Mouse (Mus musculus) CH12.LX (cell line): ENCODE measurements at regions not wholly inside any gene's neighbourhood (a gene's known extent, or its start where the extent isn't known, plus 50 kb on each side); places are given as distances from the start of the nearest gene placed in this dataset.

Experiments
- DNase-seq: peaks from one replicate; pipeline ENCODE4 v3.0.0-alpha.2; 2013; ENCODE audit errors: extremely low read depth
- H3K27ac ChIP-seq: 2 replicates; pipeline ENCODE4 v1.5.1; 2012; ENCODE audit warnings: low read depth, mild to moderate bottlenecking, control low read depth, moderate library complexity; ENCODE audit not compliant: insufficient read depth
- H3K27me3 ChIP-seq: replicated peaks from 2 replicates; pipeline ENCODE3; 2012; ENCODE audit warnings: inconsistent platforms
- H3K36me3 ChIP-seq, 2 experiments: replicated peaks in 1 of 2; 2 replicates each; pipeline versions ENCODE3 to v1.6.1; 2012; ENCODE audit warnings: inconsistent platforms in 1 of 2, low read length in 1 of 2, mild to moderate bottlenecking in 1 of 2, mixed read lengths in 1 of 2, moderate library complexity in 1 of 2; ENCODE audit not compliant: control insufficient read depth in 1 of 2, insufficient read depth in 1 of 2
- H3K4me1 ChIP-seq, 2 experiments: 2 replicates each; pipeline ENCODE4 v1.6.1; 2012; ENCODE audit warnings: inconsistent platforms in 1 of 2, moderate library complexity in 1 of 2; ENCODE audit not compliant: insufficient read depth in 2 of 2, control insufficient read depth in 1 of 2
- H3K4me2 ChIP-seq: 2 replicates; pipeline ENCODE4 v1.6.1; 2012; ENCODE audit warnings: low read depth, mild to moderate bottlenecking, control low read depth; ENCODE audit not compliant: poor library complexity, insufficient read depth, severe bottlenecking
- H3K4me3 ChIP-seq, 3 experiments: fragments of 150-350 bp in 1 of 3; sonication (generic) in 1 of 3; replicated peaks in 1 of 3; 2 replicates each; pipeline versions ENCODE3 to v1.5.1; 2011 to 2012; ENCODE audit warnings: low read depth in 2 of 3, low read length in 2 of 3, mild to moderate bottlenecking in 2 of 3, moderate library complexity in 2 of 3, control low read depth in 1 of 3, improper control_type of control experiment in 1 of 3, inconsistent platforms in 1 of 3, mixed read lengths in 1 of 3; ENCODE audit not compliant: poor library complexity in 1 of 3
- H3K79me2 ChIP-seq: replicated peaks from 2 replicates; pipeline ENCODE4 v1.6.1; 2012; ENCODE audit warnings: mild to moderate bottlenecking, moderate library complexity; ENCODE audit not compliant: control insufficient read depth, poor library complexity, insufficient read depth, severe bottlenecking; ENCODE audit errors: extremely low read depth
- H3K9ac ChIP-seq: 2 replicates; pipeline ENCODE4 v1.6.1; 2012; ENCODE audit warnings: low read depth, mild to moderate bottlenecking, control low read depth, moderate library complexity; ENCODE audit not compliant: insufficient read depth
- H3K9me3 ChIP-seq: replicated peaks from 2 replicates; pipeline ENCODE3; 2012; ENCODE audit warnings: low read length, inconsistent platforms, mixed read lengths
- CHD1 ChIP-seq: IDR thresholded peaks from 2 replicates; pipeline ENCODE4 v1.6.1; 2012; ENCODE audit warnings: low read depth, low read length, improper control_type of control experiment, inconsistent platforms
- CTCF ChIP-seq, 2 experiments: IDR thresholded peaks in 1 of 2; conservative IDR thresholded peaks in 1 of 2; 2 replicates each; pipeline ENCODE4 v1.5.1; 2011 to 2012; ENCODE audit warnings: low read depth in 2 of 2, low read length in 2 of 2, improper control_type of control experiment in 1 of 2, inconsistent platforms in 1 of 2, mild to moderate bottlenecking in 1 of 2, moderate library complexity in 1 of 2
- EP300 ChIP-seq: IDR thresholded peaks from 2 replicates; pipeline ENCODE4 v1.6.1; 2011; ENCODE audit warnings: low read length, improper control_type of control experiment
- ETS1 ChIP-seq: conservative IDR thresholded peaks from 2 replicates; pipeline ENCODE4 v1.6.1; 2012; ENCODE audit warnings: low read depth, mild to moderate bottlenecking, inconsistent platforms, low read length, improper control_type of control experiment, moderate library complexity
- GABPA ChIP-seq: IDR thresholded peaks from 2 replicates; pipeline ENCODE4 v1.6.1; 2012; ENCODE audit warnings: low read depth, low read length, improper control_type of control experiment, inconsistent platforms; ENCODE audit not compliant: insufficient replicate concordance
- HCFC1 ChIP-seq: IDR thresholded peaks from 2 replicates; pipeline ENCODE4 v1.6.1; 2012; ENCODE audit warnings: low read depth, mild to moderate bottlenecking, inconsistent platforms, low read length, improper control_type of control experiment
- JUN ChIP-seq: IDR thresholded peaks from 2 replicates; pipeline ENCODE4 v1.6.1; 2011; ENCODE audit warnings: low read depth, mild to moderate bottlenecking, low read length, improper control_type of control experiment, moderate library complexity; ENCODE audit not compliant: insufficient read depth
- JUND ChIP-seq: conservative IDR thresholded peaks from 2 replicates; pipeline ENCODE4 v1.6.1; 2011; ENCODE audit warnings: low read depth, low read length, improper control_type of control experiment
- KAT2A ChIP-seq: IDR thresholded peaks from 2 replicates; pipeline ENCODE4 v1.6.1; 2012; ENCODE audit warnings: low read length, improper control_type of control experiment, inconsistent platforms; ENCODE audit not compliant: insufficient replicate concordance
- MAFK ChIP-seq: IDR thresholded peaks from 2 replicates; pipeline ENCODE4 v1.6.1; 2011; ENCODE audit warnings: low read length, improper control_type of control experiment; ENCODE audit not compliant: insufficient replicate concordance
- MAX ChIP-seq: IDR thresholded peaks from 2 replicates; pipeline ENCODE4 v1.6.1; 2011; ENCODE audit warnings: low read length, improper control_type of control experiment
- MAZ ChIP-seq: IDR thresholded peaks from 2 replicates; pipeline ENCODE4 v1.6.1; 2012; ENCODE audit warnings: low read depth, mild to moderate bottlenecking, inconsistent platforms, low read length, improper control_type of control experiment, moderate library complexity
- MEF2A ChIP-seq: IDR thresholded peaks from 2 replicates; pipeline ENCODE4 v1.6.1; 2014; ENCODE audit warnings: low read depth, mild to moderate bottlenecking, inconsistent platforms, low read length, improper control_type of control experiment, borderline replicate concordance
- MXI1 ChIP-seq: IDR thresholded peaks from 2 replicates; pipeline ENCODE4 v1.6.1; 2011; ENCODE audit warnings: mild to moderate bottlenecking, low read depth, low read length, improper control_type of control experiment
- MYC ChIP-seq: IDR thresholded peaks from 2 replicates; pipeline ENCODE4 v1.6.1; 2011; ENCODE audit warnings: low read depth, mild to moderate bottlenecking, improper control_type of control experiment, low read length
- NELFE ChIP-seq: IDR thresholded peaks from 2 replicates; pipeline ENCODE4 v1.6.1; 2011; ENCODE audit warnings: low read depth, low read length, improper control_type of control experiment
- NRF1 ChIP-seq: IDR thresholded peaks from 2 replicates; pipeline ENCODE4 v1.6.1; 2014; ENCODE audit warnings: low read depth, mild to moderate bottlenecking, inconsistent platforms, low read length, improper control_type of control experiment, moderate library complexity
- PAX5 ChIP-seq: IDR thresholded peaks from 2 replicates; pipeline ENCODE4 v1.6.1; 2012; ENCODE audit warnings: low read length, inconsistent platforms, mixed read lengths
- POLR2A ChIP-seq: IDR thresholded peaks from 2 replicates; pipeline ENCODE4 v1.6.1; 2011; ENCODE audit warnings: low read depth, mild to moderate bottlenecking, improper control_type of control experiment, low read length
- RCOR1 ChIP-seq: conservative IDR thresholded peaks from 2 replicates; pipeline ENCODE4 v1.6.1; 2012; ENCODE audit warnings: low read depth, mild to moderate bottlenecking, inconsistent platforms, low read length, improper control_type of control experiment
- SMC3 ChIP-seq: IDR thresholded peaks from 2 replicates; pipeline ENCODE4 v1.6.1; 2011; ENCODE audit warnings: low read depth, low read length, improper control_type of control experiment
- TBP ChIP-seq: conservative IDR thresholded peaks from 2 replicates; pipeline ENCODE4 v1.6.1; 2011; ENCODE audit warnings: low read depth, low read length, improper control_type of control experiment
- UBTF ChIP-seq: IDR thresholded peaks from 2 replicates; pipeline ENCODE4 v1.6.1; 2012; ENCODE audit warnings: low read depth, mild to moderate bottlenecking, inconsistent platforms, low read length, improper control_type of control experiment, moderate library complexity
- USF1 ChIP-seq: IDR thresholded peaks from 2 replicates; pipeline ENCODE4 v1.6.1; 2014; ENCODE audit warnings: low read depth, mild to moderate bottlenecking, inconsistent platforms, low read length, improper control_type of control experiment
- USF2 ChIP-seq: conservative IDR thresholded peaks from 2 replicates; pipeline ENCODE4 v1.6.1; 2011; ENCODE audit warnings: low read depth, low read length, improper control_type of control experiment
- ZC3H11A ChIP-seq: IDR thresholded peaks from 2 replicates; pipeline ENCODE4 v1.6.1; 2012; ENCODE audit warnings: low read depth, mild to moderate bottlenecking, inconsistent platforms, low read length, improper control_type of control experiment
- dilution Hi-C: fragments of 300-500 bp; cut with MboI; formaldehyde crosslinking; loops from 2 replicates; pipeline ENCODE4 v1.14.3; 2020; ENCODE audit warnings: low sequenced_read_pairs; ENCODE audit not compliant: extremely low pct_unique_long_range_greater_than_20kb, extremely low pct_ligation_motif_present
- in situ Hi-C: fragments of 300-500 bp; cut with MboI; formaldehyde crosslinking; loops from 3 replicates; pipeline ENCODE4 v1.14.3; 2019; ENCODE audit warnings: low sequenced_read_pairs, low pct_ligation_motif_present, low pct_unique_long_range_greater_than_20kb, mixed read lengths

DNA sequence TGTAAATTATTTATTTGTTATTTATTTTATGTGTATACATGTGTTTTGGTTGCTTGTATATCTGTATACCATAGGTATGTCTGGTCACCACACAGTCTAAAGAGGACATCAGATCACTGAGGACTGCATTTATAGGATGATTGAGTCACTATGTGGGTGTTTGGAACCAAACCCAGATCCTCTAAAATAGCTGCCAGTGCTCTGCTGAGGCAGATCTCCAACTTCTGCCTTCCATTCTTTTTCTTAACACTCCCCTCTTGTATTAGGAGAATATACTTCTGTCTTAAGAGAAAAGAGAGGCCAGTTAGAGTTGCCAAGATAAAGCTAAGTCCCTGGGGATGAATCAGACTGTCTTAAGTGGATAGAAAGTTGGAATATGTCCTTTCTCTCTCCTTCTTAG, 424.2 kb downstream of the Cntn6 start:
- in situ Hi-C loops = no loop called here
- Histone ChIP-seq H3K4me3 (no peak overlapping the region), H3K4me1 (no peaks in the 10 kb centered on the region), H3K36me3 (no peaks in the 10 kb centered on the region), H3K9me3 (peaks cover 2% of the 10 kb centered on the region), H3K27me3 (no peaks in the 10 kb centered on the region), H3K9ac (no peak overlapping the region), H3K79me2 (no peaks in the 10 kb centered on the region), H3K4me2 (no peak overlapping the region), H3K27ac (no peak overlapping the region)
- TF ChIP-seq KAT2A (no peak), USF2 (no peak), TBP (no peak), MXI1 (no peak), UBTF (no peak), MAX (no peak), ETS1 (no peak), MAZ (no peak), CHD1 (no peak), MYC (no peak), JUND (no peak), EP300 (no peak), SMC3 (no peak), CTCF (conservative IDR thresholded peaks at IDR 0.05 in 1 of 2, IDR thresholded peaks at IDR 0.05 in 1 of 2; ENCODE audit: low read depth in 2 of 2, low read length in 2 of 2) (no peak)
- DNase-seq = no peak
- dilution Hi-C loops = no loop called here

DNA sequence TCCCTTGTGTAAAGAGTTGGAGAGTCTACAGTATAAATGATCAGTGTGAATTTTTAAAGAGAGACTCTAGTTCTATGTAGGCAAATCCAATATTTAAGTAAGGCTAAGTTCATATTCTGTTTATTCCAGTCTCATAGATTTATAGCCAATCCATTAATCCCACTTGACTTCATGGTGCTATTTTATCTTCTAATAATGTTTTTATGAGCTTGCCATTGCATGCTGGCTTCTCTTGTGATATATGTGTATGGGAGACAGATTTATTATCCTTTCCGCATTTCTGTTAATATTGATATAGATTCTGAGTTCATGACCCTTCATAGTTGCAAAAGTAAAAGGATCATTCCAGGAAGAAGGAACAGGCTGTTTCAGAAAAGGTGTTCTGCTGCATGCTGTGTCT, 430.0 kb downstream of the Cntn6 start:
- Histone ChIP-seq H3K9me3 (peaks cover 25% of the 10 kb centered on the region), H3K36me3 (no peaks in the 10 kb centered on the region), H3K27me3 (no peaks in the 10 kb centered on the region), H3K4me2 (no peak overlapping the region), H3K27ac (no peak overlapping the region), H3K9ac (no peak overlapping the region), H3K4me3 (no peak overlapping the region), H3K79me2 (no peaks in the 10 kb centered on the region), H3K4me1 (no peaks in the 10 kb centered on the region)
- dilution Hi-C loops = no loop called here
- in situ Hi-C loops = no loop called here
- TF ChIP-seq MAZ (no peak), GABPA (no peak), JUN (no peak), PAX5 (no peak), NELFE (no peak), UBTF (no peak), MYC (no peak), ETS1 (no peak), RCOR1 (no peak), NRF1 (no peak), MAFK (no peak), POLR2A (no peak), MEF2A (no peak), EP300 (no peak), CTCF (conservative IDR thresholded peaks at IDR 0.05 in 1 of 2, IDR thresholded peaks at IDR 0.05 in 1 of 2; ENCODE audit: low read depth in 2 of 2, low read length in 2 of 2) (no peak), MXI1 (no peak), USF1 (no peak), HCFC1 (no peak), CHD1 (no peak), ZC3H11A (no peak)
- no peak for DNase-seq
